Mouse (Mus musculus): ENCODE data around the gene Slc6a12.

DNA sequence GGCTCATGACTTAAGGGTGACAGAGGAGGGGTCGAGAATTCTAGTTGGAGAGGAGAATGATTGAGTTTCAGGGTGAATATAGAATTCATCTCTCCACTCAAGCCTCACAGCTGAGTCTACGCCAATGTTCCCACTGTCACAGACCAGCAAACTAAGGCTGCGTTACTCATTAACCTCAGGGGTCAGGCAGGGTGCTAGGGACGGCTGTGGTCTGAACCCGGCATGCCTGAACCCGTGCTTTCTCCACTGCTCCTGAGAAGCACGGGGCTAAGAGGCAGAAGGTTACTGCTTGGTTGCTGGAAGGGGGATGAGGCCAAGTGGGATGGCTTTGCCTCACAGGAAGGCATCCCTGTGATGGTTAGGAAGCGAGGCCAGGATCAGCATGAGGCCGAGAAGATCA, 42.4 kb upstream of the Slc6a12 start:
- TF ChIP-seq CTCF (IDR thresholded peaks at IDR 0.05; ENCODE audit: low read depth) = no peak
- TF ChIP-seq EP300 (optimal IDR thresholded peaks at IDR 0.05) = no peak
